Mouse (Mus musculus) activated CD4-positive, CD25-positive, alpha-beta regulatory T cell (primary cell): ENCODE measurements around the gene Gmfb. TPM values are rescaled to one million over a fixed set of nuclear protein-coding genes. Genes with fewer than 3 reads are reported as not detected.

Experiments used
- polyA plus RNA-seq, 2 experiments: library from polyadenylated mRNA; unstranded; fragments of 100-300 nt; shearing (Covaris generic); gene quantifications; one replicate each; pipeline ENCODE4 v1.2.1; 2017

Gmfb gene
- 10 to 100 TPM; 78.5 to 89.8 TPM for polyA plus RNA-seq

DNA sequence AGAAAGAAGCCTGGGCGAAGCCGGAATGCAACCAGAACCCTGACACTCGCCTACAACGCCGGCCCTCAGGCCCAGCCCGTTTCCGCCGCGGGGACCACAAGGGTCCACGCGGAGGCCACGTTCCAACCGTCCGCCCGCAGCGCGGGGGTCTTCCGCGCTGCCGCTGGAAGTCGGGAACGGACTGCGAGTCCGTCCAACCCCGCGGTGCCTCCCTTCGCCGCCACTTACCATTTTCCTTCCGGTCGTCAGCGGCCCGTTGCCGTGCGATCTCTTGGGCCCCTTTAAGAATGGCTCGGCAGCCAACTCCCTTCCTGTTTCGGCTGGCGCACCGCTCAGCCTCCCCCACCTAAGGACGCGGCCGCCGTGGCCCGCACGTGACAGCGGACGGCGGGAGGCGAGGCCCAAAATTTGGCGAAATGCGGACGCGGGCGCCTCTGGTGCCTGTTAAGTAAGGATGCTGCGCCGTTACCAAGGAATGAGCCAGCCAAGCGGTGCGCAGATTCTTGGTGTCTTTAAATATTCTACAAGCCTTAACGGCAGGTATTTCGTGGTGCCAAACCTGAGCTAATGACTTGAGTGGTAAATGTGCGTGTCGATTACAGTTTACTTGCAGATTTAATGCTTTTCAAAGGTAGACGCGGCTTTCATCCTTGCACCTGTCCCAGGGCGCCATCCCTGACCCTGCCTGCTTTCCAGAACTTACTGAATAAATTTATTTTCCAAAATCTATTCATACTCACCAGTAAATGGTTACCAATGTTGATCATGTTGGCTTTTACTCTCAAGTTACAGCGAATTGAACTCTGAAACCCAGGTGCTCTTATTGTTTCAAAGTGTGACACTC lies at the start of gene Gmfb:
TSS of gene Gmfb (minus strand) at position 370 of the 844 bp plus-strand sequence.

DNA sequence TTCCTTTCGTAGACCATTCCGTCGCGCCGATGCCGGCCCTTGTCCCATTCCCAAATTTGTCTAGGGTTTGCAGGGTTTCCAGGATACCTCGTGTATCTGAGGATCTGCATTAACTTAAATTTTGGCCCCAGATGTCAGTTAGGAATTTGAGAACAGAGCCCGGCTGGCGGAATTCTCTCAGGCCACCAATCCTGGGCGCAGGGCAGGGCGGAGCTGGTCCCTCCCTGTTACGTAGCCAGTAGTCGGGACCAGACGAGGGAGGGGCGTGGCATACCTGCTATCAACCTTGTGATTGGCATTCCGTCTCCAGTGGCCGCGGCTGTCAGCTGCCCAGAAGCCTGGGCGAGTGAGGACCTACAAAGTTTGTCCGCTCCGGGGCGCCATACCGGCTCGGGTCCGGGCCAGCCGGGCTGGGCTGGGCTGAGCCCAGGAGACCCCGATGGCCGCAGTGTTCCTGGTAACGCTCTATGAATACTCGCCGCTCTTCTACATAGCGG lies 9.8 kb upstream of the Gmfb start, which contains the start of gene Cgrrf1:
TSS of gene Cgrrf1 (plus strand) at position 289 of the 497 bp plus-strand sequence.

DNA sequence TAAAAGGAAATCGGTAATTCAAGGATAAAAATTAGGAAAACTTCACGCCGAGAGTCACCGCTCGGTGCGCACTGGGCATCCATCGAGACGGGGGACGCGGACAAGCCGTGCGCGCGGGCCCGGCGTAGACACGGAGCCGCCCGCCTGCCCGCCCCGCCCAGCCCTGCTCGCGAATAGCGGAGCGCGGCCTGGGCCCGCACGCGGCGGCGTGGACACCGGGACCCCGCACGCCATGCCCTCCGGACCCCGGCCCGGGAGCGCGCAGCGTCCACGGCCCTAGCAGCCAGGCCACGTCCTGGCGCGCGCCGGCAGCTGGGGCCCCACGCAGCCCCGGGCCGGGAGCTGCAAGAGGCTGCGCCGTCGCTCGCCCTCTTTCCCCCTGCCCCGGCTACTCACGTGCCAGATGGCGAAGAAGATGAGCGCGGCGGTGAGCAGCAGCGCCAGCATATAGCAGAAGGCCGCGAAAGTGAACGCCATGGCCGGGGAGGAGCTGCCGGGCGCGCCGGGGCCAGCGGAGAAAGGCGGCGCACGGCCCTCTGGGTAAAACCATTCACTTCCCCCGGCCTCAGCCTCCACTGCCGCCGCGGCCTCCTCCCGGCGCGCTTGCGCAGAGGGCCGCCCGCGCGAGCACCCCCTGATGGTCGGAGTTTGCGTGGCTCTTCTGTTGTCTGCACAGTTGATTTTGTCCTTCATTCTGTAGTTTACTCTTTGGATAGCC lies 34.1 kb downstream of the Gmfb start, which contains the start of gene Cnih1:
TSS of gene Cnih1 (minus strand) at position 625 of the 718 bp plus-strand sequence.

DNA sequence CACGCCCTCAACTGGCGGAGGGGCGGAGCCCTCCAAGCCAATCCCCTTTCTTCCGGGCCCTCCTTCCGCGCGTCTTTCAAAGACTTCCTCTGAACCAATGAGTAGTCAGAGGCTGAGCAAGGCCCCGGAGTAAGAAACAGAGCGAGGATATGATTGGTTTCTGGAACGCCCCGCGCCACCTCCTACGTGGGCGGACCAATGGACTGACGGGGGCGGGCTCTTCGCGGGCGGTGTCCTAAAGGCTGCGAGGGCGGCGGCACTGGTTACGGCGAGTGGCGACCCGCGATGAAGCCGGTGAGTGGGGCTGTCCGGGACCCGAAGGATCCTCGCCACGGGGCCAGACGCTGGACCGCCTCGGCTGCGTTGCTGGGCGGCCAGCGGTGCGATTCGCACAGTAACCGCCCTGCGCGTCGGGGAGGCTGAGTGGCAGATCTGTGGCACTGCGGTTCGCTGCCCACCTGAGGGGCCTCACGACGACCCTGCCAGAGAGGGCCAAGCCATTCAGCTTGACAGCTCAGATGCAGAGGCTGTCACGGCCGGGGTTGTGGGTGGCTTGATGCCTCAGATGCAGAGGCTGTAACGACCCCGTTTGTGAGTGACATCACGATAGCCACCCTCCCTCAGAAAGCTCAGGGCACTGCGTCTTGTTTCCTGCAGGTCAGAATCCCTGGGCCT lies 61.5 kb downstream of the Gmfb start, which contains the start of gene Cdkn3:
TSS of gene Cdkn3 (plus strand) at position 187 of the 675 bp plus-strand sequence.

Other genes starting within 250 kb of the Gmfb start
- 10 to 100 TPM; 14.3 to 17.9 TPM for gene Cdkn3, start 61.7 kb downstream of the Gmfb start, polyA plus RNA-seq
- 10 to 100 TPM; 74.6 to 93.1 TPM for gene Cnih1, start 33.8 kb downstream of the Gmfb start, polyA plus RNA-seq
- 10 to 100 TPM; 12.3 to 13.6 TPM for gene Cgrrf1, start 9.9 kb upstream of the Gmfb start, polyA plus RNA-seq
- under 1 TPM in 1 of 2 experiments, not detected in 1; 0.06 TPM for gene Samd4, start 60.6 kb upstream of the Gmfb start, polyA plus RNA-seq